Mouse (Mus musculus) leukemia stem cell, adult 10-12 weeks (primary cell): ENCODE data around the gene Aldob. TPM values are rescaled to one million over a fixed set of nuclear protein-coding genes. Genes with fewer than 3 reads are reported as not detected.

Source experiments
- polyA plus RNA-seq: library from polyadenylated mRNA; stranded (reverse); fragments of >175 nt; gene quantifications from 2 replicates; pipeline ENCODE4 v1.2.3, GENCODE M21; 2012; ENCODE audit warnings: low replicate concordance

The Aldob gene
- not detected in 2 replicates for polyA plus RNA-seq

DNA sequence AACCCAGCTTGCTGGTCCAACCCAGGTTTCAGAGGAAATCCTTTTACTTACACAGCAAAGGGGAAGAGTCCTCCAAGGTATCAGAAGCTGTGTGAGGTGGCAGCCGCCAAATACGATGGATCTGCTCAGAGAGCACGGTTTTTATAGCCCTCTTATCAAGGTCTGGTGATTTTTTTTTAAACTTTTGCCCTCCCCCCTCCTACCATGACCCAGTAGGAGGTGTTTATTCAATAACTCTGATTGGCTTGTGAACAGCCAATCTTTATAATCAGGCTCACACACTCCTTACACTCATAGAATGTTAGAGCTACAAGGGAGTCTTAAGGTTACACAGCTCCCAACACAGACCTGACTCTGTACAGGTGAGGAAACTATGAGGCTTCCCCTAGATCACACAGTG, at the start of gene Aldob:
Aldob (minus strand) TSS at position 164 of the 400 bp plus-strand sequence.

DNA sequence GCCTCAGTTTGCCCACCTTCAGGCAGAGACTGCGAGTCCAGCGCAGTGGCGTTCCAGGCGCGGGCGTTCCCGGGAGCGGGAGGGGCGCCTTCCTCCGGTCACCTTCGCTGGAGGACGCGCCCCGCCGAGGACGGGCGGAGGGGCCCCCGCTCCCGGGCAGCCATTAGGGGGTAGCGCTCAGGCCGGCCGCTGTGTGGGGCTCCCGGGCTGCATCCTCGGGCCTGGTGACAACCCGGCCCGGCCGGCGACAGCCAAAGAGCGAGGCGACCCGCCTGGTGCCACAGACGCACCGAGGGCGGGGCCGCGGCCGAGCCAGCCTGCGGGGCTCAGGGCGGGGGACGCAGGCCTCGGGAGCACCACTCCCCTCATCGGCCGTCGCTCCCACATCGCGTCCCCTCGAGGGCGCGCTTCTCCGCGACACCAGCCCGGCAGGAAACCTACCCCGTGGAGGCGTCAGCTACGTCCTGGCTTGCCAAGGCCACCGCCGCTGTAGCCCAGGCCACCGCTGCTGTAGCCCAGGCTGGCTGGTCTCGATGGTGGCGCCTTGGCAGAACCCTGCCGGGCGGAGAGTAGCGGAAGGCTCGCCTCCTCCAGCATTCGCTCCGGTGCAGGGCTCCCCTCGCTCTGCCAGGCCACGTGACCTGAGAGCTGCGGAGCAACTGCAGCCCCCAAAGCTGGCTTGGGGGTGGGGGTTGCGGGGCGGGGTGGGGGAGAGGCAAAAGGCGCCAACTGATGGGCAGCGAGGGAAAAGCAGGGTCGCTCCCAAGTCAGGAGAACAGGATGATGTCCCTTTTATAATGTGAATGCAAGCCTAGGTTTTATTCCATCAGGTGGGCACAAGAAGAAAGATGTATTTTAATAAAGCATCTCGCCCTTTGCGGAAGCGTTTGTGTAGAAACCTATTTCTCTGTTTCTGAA, 48.1 kb upstream of the Aldob start, which contains the start of gene Tmem246:
Tmem246 (minus strand) TSS at position 694 of the 918 bp plus-strand sequence.

GRCm38 (mm10) chr4:49520572-49521340, 28.6 kb downstream of the Aldob start, which contains the start of the genes Mrpl50 and Zfp189:
Gene Mrpl50 (minus strand): TSS chr4:49521093.
Gene Zfp189 (plus strand): TSS chr4:49521176.

GRCm38 (mm10) chr4:49506386-49506785, 43.0 kb downstream of the Aldob start, which contains the start of gene Baat:
Gene Baat (minus strand): TSS chr4:49506557.

Other genes starting within 250 kb of the Aldob start
- gene Acnat2, start 141.4 kb downstream of the Aldob start, polyA plus RNA-seq = not detected in 2 replicates
- gene Acnat1, start 75.6 kb downstream of the Aldob start, polyA plus RNA-seq = 0.20 TPM in 1 of 2 replicates, not detected in the other
- gene Baat, start 43.0 kb downstream of the Aldob start, polyA plus RNA-seq = not detected in 2 replicates
- gene Mrpl50, start 28.5 kb downstream of the Aldob start, polyA plus RNA-seq = 1.1 and 1.4 TPM in 2 replicates
- 1.3 and 1.8 TPM in 2 replicates for gene Zfp189, start 28.4 kb downstream of the Aldob start, polyA plus RNA-seq
- gene Tmem246, start 48.3 kb upstream of the Aldob start, polyA plus RNA-seq = 2.5 and 9.7 TPM in 2 replicates
- gene Rnf20, start 82.5 kb upstream of the Aldob start, polyA plus RNA-seq = 25.3 and 54.3 TPM in 2 replicates
- not detected in 2 replicates for gene Ppp3r2, start 132.5 kb upstream of the Aldob start, polyA plus RNA-seq